ENCODE assay signal across 8 mouse cellular contexts in the genomic region with DNA sequence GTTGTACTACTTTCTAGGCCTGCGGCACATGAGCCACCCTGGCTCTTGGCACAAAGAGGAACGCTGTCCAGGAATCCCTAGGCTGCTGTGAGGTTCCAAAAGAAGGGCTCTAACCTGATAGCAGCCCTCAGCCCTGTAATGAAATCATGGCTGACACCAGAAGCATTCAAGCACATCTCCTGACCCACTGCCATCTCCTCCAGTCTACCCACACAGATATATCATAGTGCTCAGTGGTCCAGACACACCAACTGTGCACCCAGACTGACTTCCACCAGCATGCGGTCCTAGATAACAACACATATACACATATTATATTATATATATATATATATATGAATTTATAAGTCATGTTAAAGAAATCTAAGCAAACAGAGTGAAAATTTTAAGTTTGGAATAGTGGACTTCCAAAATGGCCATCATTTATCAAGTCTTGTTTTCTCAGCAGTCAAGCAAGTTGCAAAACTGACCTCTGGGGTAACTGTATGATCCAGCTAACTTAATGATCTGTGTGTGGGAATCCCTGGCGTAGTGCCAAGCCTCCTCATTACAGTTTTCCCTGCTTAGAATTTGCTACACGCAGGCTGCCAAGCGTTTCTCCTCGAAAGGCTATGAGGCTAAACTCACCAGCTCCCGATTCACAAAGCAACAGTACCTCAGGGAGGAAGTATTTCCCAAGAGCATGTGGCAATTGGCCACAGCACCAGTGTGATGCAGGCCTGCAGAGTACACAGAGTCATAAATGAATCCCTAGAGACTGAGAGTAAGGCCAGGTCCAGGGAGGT.
A peak's percentile ranks its signal among the peaks of the same experiment; 100 is the strongest.
DNase-seq lines count a peak whose midpoint lies in the region; ATAC-seq and TF ChIP-seq lines count a peak whose summit lies in the region.

No protein-coding gene starts in this region.

- TF ChIP-seq CTCF in forebrain, postnatal 0 days (IDR thresholded peaks at IDR 0.05; ENCODE audit: low read depth): no peak

- no peaks in the 10 kb centered on the region for H3K27me3 ChIP-seq in forebrain, postnatal 0 days (ENCODE audit: insufficient read depth, low read length)
- no peaks in the 10 kb centered on the region for H3K27me3 ChIP-seq in forebrain, embryonic 11.5 days (ENCODE audit: control insufficient read depth, insufficient read depth, low read length)
- H3K27me3 ChIP-seq in forebrain, embryonic 12.5 days: no peaks in the 10 kb centered on the region

- H3K9me3 ChIP-seq in forebrain, postnatal 0 days (ENCODE audit: low read length): no peaks in the 10 kb centered on the region
- H3K9me3 ChIP-seq in forebrain, embryonic 11.5 days (ENCODE audit: control insufficient read depth, low read length): no peaks in the 10 kb centered on the region
- H3K9me3 ChIP-seq in forebrain, embryonic 12.5 days: no peaks in the 10 kb centered on the region

- WGBS in forebrain, postnatal 0 days: 45% methylated on average over 8 of the region's 8 CpGs
- 91% methylated on average over 8 of the region's 8 CpGs for WGBS in forebrain, embryonic 11.5 days
- 72% methylated on average over 8 of the region's 8 CpGs for WGBS in forebrain, embryonic 12.5 days

- H3K36me3 ChIP-seq in forebrain, postnatal 0 days (ENCODE audit: insufficient read depth): no peaks in the 10 kb centered on the region
- H3K36me3 ChIP-seq in forebrain, embryonic 11.5 days (ENCODE audit: control insufficient read depth, insufficient read depth, low read length): no peaks in the 10 kb centered on the region
- H3K36me3 ChIP-seq in forebrain, embryonic 12.5 days (replicated peaks): no peaks in the 10 kb centered on the region

- peak; percentile 37 for DNase-seq in forebrain, postnatal 0 days
- DNase-seq in forebrain, embryonic 11.5 days (ENCODE audit: low spot score): no peak
- peak; percentile 75 for DNase-seq in MN1 (ENCODE audit: low spot score)
- DNase-seq in gastrocnemius, postnatal 36 days: peak; percentile 29 to 32
- peak; percentile 75 for DNase-seq in kidney, postnatal 14 days
- DNase-seq in skeletal muscle tissue, adult 2 months (ENCODE audit: low read depth, low spot score): peak; percentile 42

- intact Hi-C loops in gastrocnemius, postnatal 36 days (cut with DNase I): no loop called here

- H3K4me2 ChIP-seq in forebrain, postnatal 0 days (ENCODE audit: low read depth): no peak overlapping the region
- H3K4me2 ChIP-seq in forebrain, embryonic 11.5 days (ENCODE audit: low read depth, low read length, severe bottlenecking): no peak overlapping the region
- no peak overlapping the region for H3K4me2 ChIP-seq in forebrain, embryonic 12.5 days

- ATAC-seq in forebrain, postnatal 0 days: no peak
- no peak for ATAC-seq in forebrain, embryonic 11.5 days (replicated peaks; ENCODE audit: low FRiP score)
- no peak for ATAC-seq in forebrain, embryonic 12.5 days (ENCODE audit: low FRiP score)
- ATAC-seq in frontal cortex, adult (ENCODE audit: low TSS enrichment): no peak

- H3K9ac ChIP-seq in forebrain, postnatal 0 days: no peak overlapping the region
- no peak overlapping the region for H3K9ac ChIP-seq in forebrain, embryonic 11.5 days (ENCODE audit: low read length)
- no peak overlapping the region for H3K9ac ChIP-seq in forebrain, embryonic 12.5 days

- no peaks in the 10 kb centered on the region for H3K4me1 ChIP-seq in forebrain, postnatal 0 days (ENCODE audit: insufficient read depth)
- H3K4me1 ChIP-seq in forebrain, embryonic 11.5 days (replicated peaks; ENCODE audit: control insufficient read depth, insufficient read depth, low read length): no peaks in the 10 kb centered on the region
- H3K4me1 ChIP-seq in forebrain, embryonic 12.5 days: peaks cover 3% of the 10 kb centered on the region; the same call in 1 of the 2 replicates

- H3K4me3 ChIP-seq in forebrain, postnatal 0 days (ENCODE audit: low read depth, low read length): no peak overlapping the region
- H3K4me3 ChIP-seq in forebrain, embryonic 11.5 days (ENCODE audit: low read depth, low read length): no peak overlapping the region
- no peak overlapping the region for H3K4me3 ChIP-seq in forebrain, embryonic 12.5 days (replicated peaks)

- H3K27ac ChIP-seq in forebrain, postnatal 0 days (ENCODE audit: low read depth, low read length): no peak overlapping the region
- H3K27ac ChIP-seq in forebrain, embryonic 11.5 days (ENCODE audit: low read depth, low read length): no peak overlapping the region
- no peak overlapping the region for H3K27ac ChIP-seq in forebrain, embryonic 12.5 days
